Mouse (Mus musculus): ENCODE data around the gene Efna4.

GRCm38 (mm10) chr3:89327371-89327870 is 10.4 kb downstream of the Efna4 start:
- no peak for TF ChIP-seq GATA1 (IDR thresholded peaks at IDR 0.05; ENCODE audit: low read length)
- no peak for TF ChIP-seq TAL1 (IDR thresholded peaks at IDR 0.05; ENCODE audit: low read length)
